Mouse (Mus musculus): Measurements from ENCODE around the gene Cfap43. TPM values are rescaled to one million over a fixed set of nuclear protein-coding genes. Genes with fewer than 3 reads are reported as not detected.
A peak's percentile ranks its signal among the peaks of the same experiment; 100 is the strongest.

The Cfap43 gene
- polyA plus RNA-seq, 1 experiment from 2014 or later = 1.4 TPM

- Histone ChIP-seq H3K4me2 (ENCODE audit: low read length) (no peak overlapping the region), H3K27me3 (replicated peaks; ENCODE audit: control insufficient read depth, insufficient read depth, low read length) (no peaks in the 10 kb centered on the region), H3K36me3 (ENCODE audit: control insufficient read depth, insufficient read depth, low read length) (no peaks in the 10 kb centered on the region), H3K4me1 (ENCODE audit: control insufficient read depth, insufficient read depth, low read length) (0 out of 2 replicates have a peak, but pooled peaks cover 5% of the 10 kb centered on the region), H3K4me3 (ENCODE audit: low read depth, low read length) (no peak overlapping the region), H3K9ac (ENCODE audit: low read length) (no peak overlapping the region), H3K9me3 (replicated peaks; ENCODE audit: control insufficient read depth, low read length) (no peaks in the 10 kb centered on the region), H3K27ac (ENCODE audit: low read depth, low read length) (no peak overlapping the region)
- WGBS = 90% methylated on average over 11 of the region's 11 CpGs
- ATAC-seq (no peak), DNase-seq (ENCODE audit: low spot score) (no peak)
Measured at GRCm38 (mm10) chr19:47936490-47936889, 17.4 kb upstream of the Cfap43 start.

DNA sequence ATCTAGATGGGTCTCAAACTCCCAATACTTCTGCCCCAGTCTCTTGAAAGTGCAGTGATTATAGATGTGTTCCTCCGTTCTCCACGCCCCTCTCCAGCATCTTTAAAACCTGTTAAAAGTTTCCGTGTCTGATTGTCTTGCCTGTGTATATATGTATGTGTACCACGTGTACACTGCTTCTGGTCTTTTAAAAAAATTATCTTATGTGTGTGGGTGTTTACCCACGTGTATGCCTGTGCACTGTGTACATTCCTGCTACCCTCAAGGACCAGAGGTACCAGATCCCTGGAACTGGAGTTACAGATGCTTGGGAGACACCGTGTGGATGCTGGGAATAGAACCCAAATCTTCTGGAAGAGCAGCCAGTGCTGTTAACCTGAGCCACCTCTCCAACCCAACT is 16.4 kb upstream of the Cfap43 start:
- H3K4me2 ChIP-seq (ENCODE audit: low read length) = no peak overlapping the region
- ATAC-seq (no peak), DNase-seq (ENCODE audit: low spot score) (no peak)
- no peaks in the 10 kb centered on the region for H3K27me3 ChIP-seq (replicated peaks; ENCODE audit: control insufficient read depth, insufficient read depth, low read length)
- H3K4me3 ChIP-seq (ENCODE audit: low read depth, low read length) = no peak overlapping the region
- H3K4me1 ChIP-seq (ENCODE audit: control insufficient read depth, insufficient read depth, low read length) = 0 out of 2 replicates have a peak, but pooled peaks cover 5% of the 10 kb centered on the region
- no peak overlapping the region for H3K9ac ChIP-seq (ENCODE audit: low read length)
- H3K36me3 ChIP-seq (ENCODE audit: control insufficient read depth, insufficient read depth, low read length) = no peaks in the 10 kb centered on the region
- H3K27ac ChIP-seq (ENCODE audit: low read depth, low read length) = no peak overlapping the region
- H3K9me3 ChIP-seq (replicated peaks; ENCODE audit: control insufficient read depth, low read length) = no peaks in the 10 kb centered on the region
- WGBS = 86% methylated on average over 6 of the region's 6 CpGs

- 0 out of 2 replicates have a peak, but pooled peaks cover 5% of the 10 kb centered on the region for H3K4me1 ChIP-seq (ENCODE audit: control insufficient read depth, insufficient read depth, low read length)
- H3K27me3 ChIP-seq (replicated peaks; ENCODE audit: control insufficient read depth, insufficient read depth, low read length) = no peaks in the 10 kb centered on the region
- no peak overlapping the region for H3K4me3 ChIP-seq (ENCODE audit: low read depth, low read length)
- no peak for DNase-seq (ENCODE audit: low spot score)
- H3K4me2 ChIP-seq (ENCODE audit: low read length) = no peak overlapping the region
- H3K9ac ChIP-seq (ENCODE audit: low read length) = no peak overlapping the region
- WGBS = 68% methylated on average over 16 of the region's 16 CpGs
- H3K36me3 ChIP-seq (ENCODE audit: control insufficient read depth, insufficient read depth, low read length) = no peaks in the 10 kb centered on the region
- no peak overlapping the region for H3K27ac ChIP-seq (ENCODE audit: low read depth, low read length)
- no peaks in the 10 kb centered on the region for H3K9me3 ChIP-seq (replicated peaks; ENCODE audit: control insufficient read depth, low read length)
- no peak for ATAC-seq
Measured at GRCm38 (mm10) chr19:47934636-47935238, 15.7 kb upstream of the Cfap43 start.

GRCm38 (mm10) chr19:47934146-47934545 is 15.1 kb upstream of the Cfap43 start:
- DNase-seq (ENCODE audit: low spot score) (no peak), ATAC-seq (no peak)
- H3K4me3 ChIP-seq (ENCODE audit: low read depth, low read length) = no peak overlapping the region
- H3K9me3 ChIP-seq (replicated peaks; ENCODE audit: control insufficient read depth, low read length) = no peaks in the 10 kb centered on the region
- H3K27ac ChIP-seq (ENCODE audit: low read depth, low read length) = no peak overlapping the region
- H3K4me1 ChIP-seq (ENCODE audit: control insufficient read depth, insufficient read depth, low read length) = 0 out of 2 replicates have a peak, but pooled peaks cover 5% of the 10 kb centered on the region
- H3K36me3 ChIP-seq (ENCODE audit: control insufficient read depth, insufficient read depth, low read length) = no peaks in the 10 kb centered on the region
- no peak overlapping the region for H3K9ac ChIP-seq (ENCODE audit: low read length)
- H3K27me3 ChIP-seq (replicated peaks; ENCODE audit: control insufficient read depth, insufficient read depth, low read length) = no peaks in the 10 kb centered on the region
- 89% methylated on average over 8 of the region's 8 CpGs for WGBS
- H3K4me2 ChIP-seq (ENCODE audit: low read length) = no peak overlapping the region

DNA sequence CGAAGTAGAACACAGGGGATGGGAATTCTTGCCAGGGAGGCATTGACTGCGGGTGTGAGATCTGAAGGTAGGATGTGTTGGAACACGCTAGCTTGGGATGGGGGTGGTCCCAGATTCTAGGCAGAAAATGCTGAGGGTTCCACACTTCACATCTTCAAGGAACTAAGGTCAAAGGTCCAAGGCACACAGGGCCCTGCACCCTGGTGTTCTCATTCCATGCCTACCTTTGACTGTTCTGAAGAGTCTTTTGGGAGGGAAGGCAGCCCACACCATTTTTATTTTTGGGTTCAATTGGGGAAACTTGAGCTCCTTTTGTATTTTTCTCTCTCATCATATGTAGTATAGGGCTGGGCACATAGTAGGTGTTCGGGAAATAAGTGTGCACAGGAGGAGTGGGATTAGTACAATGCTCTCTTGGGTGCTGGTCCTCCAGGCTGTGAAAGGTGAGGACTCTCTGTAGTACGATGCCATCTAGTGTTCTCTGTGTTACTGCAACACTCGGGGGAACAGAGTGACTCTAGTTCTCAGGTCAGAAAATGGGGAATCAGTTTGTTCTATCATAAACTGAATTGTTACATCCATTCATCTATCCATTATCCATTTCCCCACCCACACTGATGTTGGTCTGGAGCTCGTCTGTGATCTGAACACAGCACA is 13.0 kb upstream of the Cfap43 start:
- Histone ChIP-seq H3K9me3 (replicated peaks; ENCODE audit: control insufficient read depth, low read length) (no peaks in the 10 kb centered on the region), H3K27ac (ENCODE audit: low read depth, low read length) (no peak overlapping the region), H3K27me3 (replicated peaks; ENCODE audit: control insufficient read depth, insufficient read depth, low read length) (no peaks in the 10 kb centered on the region), H3K36me3 (ENCODE audit: control insufficient read depth, insufficient read depth, low read length) (no peaks in the 10 kb centered on the region), H3K9ac (ENCODE audit: low read length) (no peak overlapping the region), H3K4me1 (ENCODE audit: control insufficient read depth, insufficient read depth, low read length) (no peaks in the 10 kb centered on the region), H3K4me2 (ENCODE audit: low read length) (no peak overlapping the region), H3K4me3 (ENCODE audit: low read depth, low read length) (no peak overlapping the region)
- WGBS = 42% methylated on average over 7 of the region's 7 CpGs
- ATAC-seq (peak; percentile 78), DNase-seq (ENCODE audit: low spot score) (peak; percentile 84)

DNA sequence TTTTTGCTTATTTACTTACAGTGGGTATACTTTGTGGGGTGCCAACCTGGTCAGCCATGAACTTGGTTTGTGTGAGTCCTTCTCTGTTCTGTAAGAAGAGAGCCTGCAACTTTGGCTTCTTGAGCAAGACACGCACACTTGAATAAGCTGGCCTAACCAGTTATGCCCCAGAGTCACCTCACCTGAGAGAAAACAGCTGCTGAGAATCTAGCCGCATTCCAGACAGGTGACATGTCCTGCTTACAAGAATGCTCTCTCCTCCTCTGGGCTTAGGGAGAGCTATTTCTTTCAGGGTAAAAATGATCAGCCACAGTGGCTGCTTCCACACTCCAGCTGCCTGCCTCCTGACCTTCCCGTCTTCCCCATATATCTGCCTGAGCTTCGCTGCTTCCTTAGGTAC is 10.0 kb upstream of the Cfap43 start:
- Histone ChIP-seq H3K36me3 (ENCODE audit: control insufficient read depth, insufficient read depth, low read length) (no peaks in the 10 kb centered on the region), H3K9ac (ENCODE audit: low read length) (no peak overlapping the region), H3K4me2 (ENCODE audit: low read length) (no peak overlapping the region), H3K27ac (ENCODE audit: low read depth, low read length) (no peak overlapping the region), H3K4me1 (ENCODE audit: control insufficient read depth, insufficient read depth, low read length) (no peaks in the 10 kb centered on the region), H3K9me3 (replicated peaks; ENCODE audit: control insufficient read depth, low read length) (no peaks in the 10 kb centered on the region), H3K27me3 (replicated peaks; ENCODE audit: control insufficient read depth, insufficient read depth, low read length) (no peaks in the 10 kb centered on the region), H3K4me3 (ENCODE audit: low read depth, low read length) (no peak overlapping the region)
- DNase-seq (ENCODE audit: low spot score) (no peak), ATAC-seq (no peak)
- WGBS = 90% methylated on average over 4 of the region's 4 CpGs

DNA sequence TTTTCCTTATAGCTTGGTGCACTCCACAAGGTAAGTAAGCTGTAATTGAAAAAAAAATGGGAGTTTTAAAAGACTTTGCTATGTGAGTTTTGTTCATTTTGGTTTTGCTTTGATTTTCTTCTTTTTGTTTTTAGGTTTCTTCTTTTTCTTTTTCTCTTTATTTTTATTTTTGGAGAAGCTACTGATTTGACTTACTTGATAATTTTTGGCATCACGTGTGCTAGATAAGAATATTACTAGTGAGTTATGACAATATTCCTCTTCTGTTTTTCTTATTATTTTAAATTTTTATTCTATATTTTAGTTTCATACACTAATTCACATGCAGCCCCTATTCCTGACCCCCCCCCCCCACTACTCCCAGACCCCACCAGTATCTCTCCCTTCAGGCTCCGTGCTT is 7.9 kb upstream of the Cfap43 start:
- no peaks in the 10 kb centered on the region for H3K9me3 ChIP-seq (replicated peaks; ENCODE audit: control insufficient read depth, low read length)
- no peaks in the 10 kb centered on the region for H3K4me1 ChIP-seq (ENCODE audit: control insufficient read depth, insufficient read depth, low read length)
- H3K4me3 ChIP-seq (ENCODE audit: low read depth, low read length) = no peak overlapping the region
- whole genome bisulfite sequencing = 78% methylated on average over 2 of the region's 2 CpGs
- no peaks in the 10 kb centered on the region for H3K36me3 ChIP-seq (ENCODE audit: control insufficient read depth, insufficient read depth, low read length)
- no peak overlapping the region for H3K9ac ChIP-seq (ENCODE audit: low read length)
- no peaks in the 10 kb centered on the region for H3K27me3 ChIP-seq (replicated peaks; ENCODE audit: control insufficient read depth, insufficient read depth, low read length)
- H3K27ac ChIP-seq (ENCODE audit: low read depth, low read length) = no peak overlapping the region
- no peak for ATAC-seq
- no peak for DNase-seq (ENCODE audit: low spot score)
- no peak overlapping the region for H3K4me2 ChIP-seq (ENCODE audit: low read length)

DNA sequence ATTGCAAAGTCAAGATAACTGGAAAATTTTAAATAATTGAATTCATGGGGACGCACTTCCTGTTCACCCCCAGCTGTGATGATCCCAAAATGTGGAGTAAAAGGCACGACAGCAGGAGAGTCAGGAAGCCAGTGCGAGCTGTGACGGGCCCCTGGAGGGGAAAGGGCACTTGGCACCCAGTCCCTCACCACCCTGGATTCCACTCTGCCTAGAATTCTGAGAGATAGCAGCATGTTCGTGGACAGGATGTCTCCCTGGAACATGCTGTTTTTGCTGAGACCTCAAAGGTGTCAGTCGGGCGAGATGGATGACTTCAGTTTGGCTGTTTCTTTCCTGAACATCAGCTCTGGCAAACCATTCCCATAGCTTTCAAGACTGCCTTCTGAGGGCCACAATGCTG is 6.7 kb upstream of the Cfap43 start:
- 85% methylated on average over 7 of the region's 7 CpGs for WGBS
- DNase-seq (ENCODE audit: low spot score) (no peak), ATAC-seq (no peak)

GRCm38 (mm10) chr19:47919966-47920375 is 884 bp upstream of the Cfap43 start:
- Histone ChIP-seq H3K4me3 (ENCODE audit: low read depth, low read length) (peak overlapping the region; percentile 61), H3K9me3 (replicated peaks; ENCODE audit: control insufficient read depth, low read length) (no peaks in the 10 kb centered on the region), H3K36me3 (ENCODE audit: control insufficient read depth, insufficient read depth, low read length) (no peaks in the 10 kb centered on the region), H3K4me2 (ENCODE audit: low read length) (peak overlapping the region; percentile 56), H3K27ac (ENCODE audit: low read depth, low read length) (peak overlapping the region; percentile 74; the same call in 1 of the 2 replicates), H3K9ac (ENCODE audit: low read length) (peak overlapping the region; percentile 75), H3K27me3 (replicated peaks; ENCODE audit: control insufficient read depth, insufficient read depth, low read length) (no peaks in the 10 kb centered on the region), H3K4me1 (ENCODE audit: control insufficient read depth, insufficient read depth, low read length) (peaks cover 17% of the 10 kb centered on the region)
- WGBS = under 1% methylated on average over 8 of the region's 8 CpGs
- DNase-seq (ENCODE audit: low spot score) (peak; percentile 51), ATAC-seq (peak; percentile 5; the same call in 1 of the 2 replicates)

More for the DNA sequence above, 6.7 kb upstream of the Cfap43 start:
- H3K9me3 ChIP-seq (replicated peaks; ENCODE audit: control insufficient read depth, low read length) = no peaks in the 10 kb centered on the region
- no peak overlapping the region for H3K4me3 ChIP-seq (ENCODE audit: low read depth, low read length)
- H3K27ac ChIP-seq (ENCODE audit: low read depth, low read length) = no peak overlapping the region
- no peaks in the 10 kb centered on the region for H3K27me3 ChIP-seq (replicated peaks; ENCODE audit: control insufficient read depth, insufficient read depth, low read length)
- no peak overlapping the region for H3K4me2 ChIP-seq (ENCODE audit: low read length)
- no peak overlapping the region for H3K9ac ChIP-seq (ENCODE audit: low read length)
- no peaks in the 10 kb centered on the region for H3K36me3 ChIP-seq (ENCODE audit: control insufficient read depth, insufficient read depth, low read length)
- no peaks in the 10 kb centered on the region for H3K4me1 ChIP-seq (ENCODE audit: control insufficient read depth, insufficient read depth, low read length)

Measured in forebrain, embryonic 14.5 days (tissue).